Mouse (Mus musculus): ENCODE results near the gene Kat7.

DNA sequence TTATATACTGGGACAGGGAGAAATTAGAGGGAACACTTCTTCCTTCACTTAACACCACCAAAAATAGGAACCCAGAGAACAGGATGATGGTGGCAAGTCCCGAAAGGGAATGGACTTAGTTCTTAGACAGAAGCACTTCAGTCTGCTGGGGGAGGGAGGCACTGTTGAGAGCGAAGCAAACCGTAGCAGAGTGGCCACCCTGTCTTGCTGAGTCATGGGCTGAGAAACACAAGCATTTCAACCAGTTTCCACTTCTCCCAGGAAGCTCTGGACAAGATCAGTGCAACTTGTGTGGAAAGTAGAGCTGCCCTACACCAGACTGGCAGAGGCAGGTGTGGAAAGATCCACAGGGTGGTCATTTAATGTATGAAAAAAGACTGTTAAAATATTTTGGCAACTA, 35.4 kb downstream of the Kat7 start:
- TF ChIP-seq CTCF (IDR thresholded peaks at IDR 0.05) (no peak), EP300 (IDR thresholded peaks at IDR 0.05) (no peak)

Measured in lung, postnatal 0 days (tissue).